Mouse (Mus musculus): ENCODE data around the gene Fbxw5.
A peak's percentile ranks its signal among the peaks of the same experiment; 100 is the strongest.
"Not testable (repeated sequence)": the region's sequence is repeated elsewhere in the genome, so short reads cannot be mapped to it uniquely, and the experiment has no call there.

The Fbxw5 gene

GRCm38 (mm10) chr2:25509912-25510311 lies 9.4 kb downstream of the Fbxw5 start:
- no peak for DNase-seq (ENCODE audit: low spot score in 2 of 2)

DNA sequence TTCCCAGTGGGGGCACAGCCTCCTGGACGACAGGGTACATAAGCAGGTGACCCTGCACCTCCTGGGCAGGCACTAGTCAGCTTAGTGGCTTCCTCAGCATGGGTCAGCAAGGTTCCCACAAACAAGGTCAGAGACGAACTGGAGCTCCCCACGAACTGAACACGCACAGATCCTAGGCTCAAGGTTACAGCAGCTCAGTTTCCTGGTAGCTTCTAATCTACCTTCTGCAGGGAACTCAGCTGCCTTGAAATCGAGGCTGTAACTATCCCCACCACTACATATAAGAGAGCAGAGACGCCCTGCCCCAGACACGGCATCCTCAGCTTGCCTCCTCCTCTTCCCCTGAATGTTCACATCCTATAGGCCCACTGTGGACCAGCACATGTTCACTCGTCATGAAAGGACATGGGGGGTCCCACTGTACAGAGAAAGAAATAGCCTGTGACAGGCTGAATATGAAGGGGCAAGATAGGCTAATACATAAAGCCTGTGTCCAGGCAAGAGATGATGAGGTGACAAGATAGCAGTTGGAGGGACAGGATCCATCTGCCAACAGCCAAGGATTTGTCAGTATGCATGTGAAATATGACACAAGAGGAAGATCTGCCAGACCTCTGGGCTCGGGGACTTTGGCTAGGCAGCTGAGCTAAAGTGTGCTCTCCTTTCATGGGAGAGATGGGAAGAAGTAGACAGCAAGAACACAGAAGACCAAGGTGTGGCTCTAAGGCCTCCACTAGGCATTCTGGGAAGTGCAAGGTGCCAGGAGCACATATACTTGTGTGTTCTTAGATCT lies 26.2 kb downstream of the Fbxw5 start:
- no peak for DNase-seq (ENCODE audit: low spot score in 2 of 2)

GRCm38 (mm10) chr2:25533707-25534106 lies 33.2 kb downstream of the Fbxw5 start:
- no peak for DNase-seq (ENCODE audit: low spot score in 2 of 2)

DNA sequence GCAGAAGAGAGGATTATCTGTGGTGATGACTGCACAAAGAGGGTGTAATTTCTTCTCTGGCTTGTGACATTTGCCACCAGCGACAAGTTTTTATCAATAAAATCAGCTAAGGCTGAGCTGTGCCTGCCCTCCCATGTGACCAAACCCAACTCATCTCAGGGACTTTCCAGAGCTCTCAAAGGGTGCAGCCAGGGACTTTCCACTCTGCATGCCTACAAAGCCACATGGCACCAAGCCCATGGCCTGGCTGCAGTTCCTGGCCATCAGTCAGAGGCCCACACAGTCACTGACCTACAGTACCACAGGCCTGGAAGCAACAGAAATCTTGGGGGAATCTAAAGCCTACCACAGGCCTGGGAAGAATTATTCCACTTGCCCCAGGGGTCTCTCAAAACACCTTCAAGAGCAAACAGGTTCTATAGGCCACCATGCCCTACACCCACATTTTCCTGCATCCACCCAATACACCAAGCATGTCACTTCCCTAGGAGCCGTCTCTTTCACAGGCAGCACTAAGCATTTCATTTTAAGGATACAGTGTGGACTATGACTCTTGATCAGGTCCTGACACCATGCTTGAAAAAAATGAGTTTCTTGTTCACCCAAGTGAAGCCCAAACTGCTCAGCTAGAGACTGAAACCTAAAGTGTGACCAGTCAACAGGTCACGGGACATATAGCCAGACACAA lies 33.8 kb downstream of the Fbxw5 start:
- DNase-seq (ENCODE audit: low spot score in 2 of 2): no peak

- DNase-seq (ENCODE audit: low spot score in 2 of 2): no peak
Observed at GRCm38 (mm10) chr2:25534866-25535182, 34.3 kb downstream of the Fbxw5 start.

GRCm38 (mm10) chr2:25536531-25536930 lies 36.0 kb downstream of the Fbxw5 start:
- no peak for DNase-seq (ENCODE audit: low spot score in 2 of 2)

DNA sequence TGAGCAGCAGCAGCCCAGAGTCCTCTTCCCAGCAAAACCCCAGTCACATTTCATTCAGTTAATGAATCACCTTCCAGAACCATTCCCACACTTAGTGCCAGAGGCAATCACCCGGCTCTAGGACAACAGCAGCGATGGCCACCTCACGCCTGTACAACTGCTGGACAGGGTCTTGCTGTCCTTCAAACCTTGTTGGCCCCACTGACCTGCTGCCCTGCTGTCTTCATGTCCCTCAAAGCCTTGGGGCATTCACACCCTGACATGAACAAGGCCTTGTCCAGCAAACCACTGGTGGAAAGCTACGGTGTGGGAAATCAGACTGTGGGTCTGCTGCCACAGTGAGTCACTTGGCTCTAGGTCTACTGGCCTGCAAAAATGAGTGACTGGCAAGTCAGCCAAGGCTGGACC lies 40.0 kb downstream of the Fbxw5 start:
- DNase-seq (ENCODE audit: low spot score in 2 of 2): no peak

- no peak for DNase-seq (ENCODE audit: low spot score in 2 of 2)
Observed at GRCm38 (mm10) chr2:25541644-25542367, 41.3 kb downstream of the Fbxw5 start.

- no peak for DNase-seq (ENCODE audit: low spot score in 2 of 2)
Observed at GRCm38 (mm10) chr2:25545996-25546810, 45.7 kb downstream of the Fbxw5 start.

DNA sequence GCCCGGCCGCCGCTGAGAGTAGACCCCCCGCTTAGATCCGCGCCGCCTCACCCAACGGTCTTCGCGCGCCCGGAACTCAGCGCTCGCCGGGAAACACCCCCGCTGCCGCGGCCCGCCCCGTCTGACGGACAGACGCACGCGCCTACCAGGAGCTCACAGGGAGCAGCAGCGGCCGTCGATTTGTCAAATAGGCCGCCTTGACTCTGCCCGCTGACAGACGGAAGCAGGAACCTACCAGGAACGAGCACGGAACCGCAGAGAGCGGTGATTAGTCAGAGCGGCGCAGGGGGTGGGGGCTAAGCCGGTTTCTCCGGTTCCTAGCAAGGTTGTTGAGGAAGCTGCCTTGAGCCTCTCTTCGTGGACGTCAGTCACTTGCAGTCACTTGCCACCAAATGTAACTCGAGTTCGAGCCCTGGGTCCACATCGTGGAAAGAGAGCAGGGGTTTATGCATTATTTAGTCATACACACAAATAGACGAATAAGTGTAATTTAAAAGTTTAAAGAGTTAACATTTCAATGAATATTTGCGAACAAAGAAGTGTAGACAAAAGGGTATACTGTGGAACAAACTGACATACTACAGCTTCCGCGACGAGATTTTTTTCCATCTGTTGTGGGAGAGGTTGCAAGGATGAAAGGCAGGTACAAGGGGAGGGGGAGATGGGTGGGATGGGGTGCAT lies 46.4 kb downstream of the Fbxw5 start, which contains the start of gene Traf2:
Gene Traf2 (minus strand): TSS at position 130 of the 681 bp plus-strand sequence.
- peak; percentile 98 to 99 for DNase-seq (ENCODE audit: low spot score in 2 of 2)

DNA sequence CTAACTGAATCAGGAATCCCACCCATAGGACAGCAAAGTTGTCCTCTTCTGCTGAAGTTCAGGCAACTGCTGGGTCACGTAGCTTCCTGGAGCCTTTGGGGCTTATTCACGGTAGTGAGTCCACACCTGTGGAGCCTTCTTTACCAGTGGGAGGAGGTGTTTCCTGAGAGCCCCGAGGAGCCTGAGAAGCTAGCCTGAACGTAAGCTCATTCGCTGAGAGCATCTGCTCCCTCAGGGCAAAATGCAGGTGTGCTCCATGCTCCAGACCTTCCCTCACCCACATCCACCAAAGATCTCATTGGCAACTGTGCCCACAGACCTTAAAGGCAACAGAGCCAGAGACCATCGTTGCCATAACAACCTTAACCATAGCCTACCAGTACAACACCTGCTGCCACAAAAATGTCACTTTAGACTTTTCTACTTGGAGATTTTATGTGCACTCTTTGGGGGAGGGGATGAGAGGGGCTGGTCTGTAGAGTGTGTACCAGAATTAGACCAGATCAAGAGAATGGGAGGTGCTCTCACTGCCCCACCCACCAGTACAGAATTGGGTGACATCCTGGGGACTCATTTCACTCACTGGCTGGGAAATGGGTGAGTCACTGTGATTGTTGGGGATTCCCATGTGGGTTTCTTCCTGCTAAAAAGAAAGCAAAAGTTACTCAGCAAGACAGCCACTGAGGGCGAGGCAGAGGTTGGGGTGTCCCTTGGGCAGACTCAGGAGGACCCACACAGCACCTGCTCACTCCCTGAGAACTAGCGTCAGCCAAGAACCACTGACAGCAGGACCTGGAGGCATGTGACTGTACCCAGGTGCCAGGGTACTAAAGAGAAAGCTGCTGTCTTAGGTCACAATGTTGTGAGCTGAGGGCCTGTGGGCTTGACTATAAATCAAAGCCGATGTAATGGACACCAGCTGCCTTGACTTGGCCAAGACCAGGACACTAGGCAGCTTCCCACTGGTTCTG lies 48.8 kb downstream of the Fbxw5 start:
- no peak for DNase-seq (ENCODE audit: low spot score in 2 of 2)

DNA sequence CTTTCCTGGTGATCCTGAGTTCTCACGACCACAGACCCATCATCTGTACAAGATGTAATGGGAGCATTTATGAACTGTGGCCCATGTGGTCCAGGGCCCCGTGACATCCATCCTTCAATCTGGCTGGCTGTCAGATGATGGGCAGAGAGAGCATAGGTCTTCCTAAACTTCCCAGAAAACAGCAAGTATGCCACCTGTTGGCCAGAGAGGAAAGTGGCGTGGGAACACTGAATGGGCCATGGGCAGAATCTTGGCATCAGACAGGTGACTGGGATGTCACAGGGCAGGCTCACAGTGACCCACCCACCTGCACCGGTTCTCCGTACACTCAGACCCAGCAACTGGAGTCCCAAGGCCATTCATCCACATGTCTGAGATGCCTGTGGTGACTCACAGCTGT lies 50.6 kb downstream of the Fbxw5 start:
- DNase-seq (ENCODE audit: low spot score in 2 of 2): peak in 1 of 2 experiments; percentile 40

DNA sequence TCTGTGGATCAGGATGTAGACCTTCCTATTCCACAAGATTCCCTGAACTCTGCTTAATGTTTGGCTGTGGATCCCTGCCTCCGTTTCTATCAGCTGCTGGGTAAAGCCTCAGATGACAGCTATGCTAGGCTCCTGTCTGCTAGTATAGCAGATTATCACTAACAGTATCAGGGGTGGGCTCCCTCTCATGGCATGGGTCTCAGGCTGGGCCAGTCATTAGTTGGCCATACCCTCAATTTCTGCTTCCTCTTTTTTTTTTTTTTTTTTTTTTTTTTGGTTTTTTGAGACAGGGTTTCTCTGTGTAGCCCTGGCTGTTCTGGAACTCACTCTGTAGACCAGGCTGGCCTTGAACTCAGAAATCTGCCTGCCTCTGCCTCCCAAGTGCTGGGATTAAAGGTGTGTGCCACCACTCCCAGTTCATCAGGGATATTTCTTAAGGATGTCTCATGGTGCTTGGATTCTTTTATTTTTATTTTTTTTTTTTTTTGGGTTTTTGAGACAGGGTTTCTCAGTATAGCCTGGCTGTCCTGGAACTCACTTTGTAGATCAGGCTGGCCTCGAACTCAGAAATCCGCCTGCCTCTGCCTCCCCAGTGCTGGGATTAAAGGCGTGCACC lies 52.7 kb downstream of the Fbxw5 start:
- not testable (repeated sequence) for DNase-seq (ENCODE audit: low spot score in 2 of 2)

Measured in frontal cortex, postnatal 36 days (tissue).